Mouse (Mus musculus) thymus, postnatal 36 days (tissue): ENCODE measurements at regions not wholly inside any gene's neighbourhood (a gene's known extent, or its start where the extent isn't known, plus 50 kb on each side); places are given as distances from the start of the nearest gene placed in this dataset.

ENCODE experiments used
- DNase-seq, 2 experiments: peaks; one replicate each; pipeline ENCODE4 v3.0.0; 2022; ENCODE audit warnings: mixed read lengths in 2 of 2

DNA sequence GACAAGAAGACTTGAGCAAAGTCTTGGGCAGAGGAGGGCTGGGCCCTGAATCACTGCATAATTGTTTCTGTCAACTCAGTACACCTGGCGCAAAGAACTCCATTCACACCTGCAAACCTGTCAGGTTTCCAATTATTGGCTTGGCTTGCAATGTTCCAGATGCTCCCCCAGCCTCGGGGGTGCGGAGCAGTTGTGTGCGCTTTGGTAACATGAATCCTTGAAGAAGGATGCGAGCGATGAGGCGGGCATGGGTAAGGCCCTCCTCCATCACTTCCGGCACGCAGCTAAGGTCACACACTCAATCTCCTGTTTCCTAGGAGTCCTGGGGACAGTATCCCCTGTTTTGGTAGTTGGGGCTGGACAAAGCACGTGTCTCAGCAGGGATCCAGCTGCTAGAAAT is 81.6 kb upstream of the Pcdh8 start:
- DNase-seq: no peak

DNA sequence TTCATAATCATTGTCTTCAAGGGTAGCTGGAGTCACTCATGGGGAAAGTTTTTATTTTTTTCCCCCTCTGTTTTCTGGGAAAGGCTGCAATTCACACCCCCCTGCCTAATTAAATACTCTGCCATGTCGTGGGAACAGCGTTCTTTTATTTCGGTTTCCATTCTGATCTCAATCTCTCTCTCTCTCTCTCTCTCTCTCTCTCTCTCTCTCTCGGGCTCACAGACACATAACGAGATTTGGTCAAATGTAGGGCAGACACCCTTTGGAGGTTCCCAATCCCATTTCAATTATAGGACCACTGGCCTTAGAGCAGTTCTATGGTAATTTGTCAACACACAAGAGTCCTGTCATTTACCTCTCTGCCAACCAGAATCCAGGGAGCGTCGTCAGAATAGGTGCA is 80.7 kb upstream of the Pcdh8 start:
- no peak for DNase-seq

DNA sequence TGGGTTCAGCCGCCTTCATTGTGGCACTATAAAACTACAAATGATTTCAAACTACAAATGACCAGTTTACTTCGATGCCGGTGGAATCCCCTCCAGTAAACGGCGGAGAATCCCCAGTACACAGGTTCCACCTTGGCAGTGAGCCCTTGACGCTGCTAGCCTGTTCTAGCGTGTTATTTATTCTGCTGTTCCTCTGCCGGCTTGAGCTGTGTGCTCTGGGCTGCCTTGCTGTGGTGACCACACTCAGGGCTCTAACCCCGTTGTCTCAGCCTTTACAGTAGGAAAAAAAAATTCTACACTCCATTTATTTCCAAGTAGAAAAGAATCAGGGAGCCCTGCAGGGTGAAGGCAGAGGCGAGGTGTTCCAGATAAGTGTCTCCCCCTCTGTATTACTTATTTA is 80.1 kb upstream of the Pcdh8 start:
- no peak for DNase-seq

DNA sequence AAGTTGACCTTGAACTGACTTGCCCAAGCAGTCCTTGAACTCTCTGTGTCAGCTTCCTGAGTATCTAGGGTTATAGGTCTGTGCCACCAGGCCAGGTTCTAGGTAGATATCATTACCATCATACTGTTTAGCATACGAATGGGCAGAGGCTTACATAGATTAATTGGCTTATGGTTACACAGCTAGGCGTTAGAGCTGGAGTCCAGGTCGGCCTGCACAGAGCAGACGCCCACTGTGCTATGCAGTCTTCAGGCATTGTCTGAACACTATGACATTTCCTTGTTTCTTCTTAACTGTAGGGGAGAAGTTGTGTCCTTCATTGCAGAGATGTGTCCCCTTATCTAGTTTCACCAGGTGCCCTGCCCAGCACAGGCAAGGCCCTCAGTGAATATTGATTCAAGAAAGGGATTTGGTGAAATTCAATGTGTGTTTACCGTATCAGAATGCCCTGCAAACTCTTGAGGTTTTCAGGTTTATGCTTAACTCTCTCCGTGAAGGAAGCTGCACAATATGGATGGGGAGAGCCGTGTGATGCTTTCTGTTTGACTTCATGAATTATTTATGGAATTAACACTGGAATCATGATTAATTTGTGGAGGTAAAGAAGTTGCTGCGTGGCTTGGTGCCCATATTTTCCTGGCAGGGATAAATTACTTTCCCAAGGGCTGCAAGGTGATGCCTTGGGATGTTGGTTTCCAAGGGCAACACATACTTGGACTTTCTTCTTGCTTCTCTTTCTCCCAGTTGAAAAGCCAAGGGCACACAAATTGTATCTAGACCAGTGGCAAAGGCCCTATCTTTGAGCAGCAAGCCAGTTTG is 78.7 kb upstream of the Pcdh8 start:
- no peak for DNase-seq

DNA sequence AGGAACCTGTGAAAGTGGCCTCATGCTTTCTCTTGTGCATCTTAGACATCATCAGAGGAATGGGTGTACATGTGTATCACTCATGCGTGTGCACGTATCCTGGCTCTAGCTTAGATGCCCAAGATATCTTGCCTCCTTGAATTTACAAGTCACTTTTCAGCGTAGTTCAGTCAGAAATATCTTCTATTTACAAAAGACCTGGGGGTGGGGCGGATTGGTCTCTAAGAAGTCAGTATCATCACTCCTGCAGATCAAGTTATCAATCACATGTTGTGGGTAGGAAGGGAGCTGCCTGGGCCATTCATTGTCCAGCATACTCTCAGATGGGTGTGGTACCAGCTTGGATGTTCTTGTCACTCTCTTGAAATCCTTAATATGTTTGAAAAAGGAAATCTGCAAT is 77.0 kb upstream of the Pcdh8 start:
- no peak for DNase-seq

DNA sequence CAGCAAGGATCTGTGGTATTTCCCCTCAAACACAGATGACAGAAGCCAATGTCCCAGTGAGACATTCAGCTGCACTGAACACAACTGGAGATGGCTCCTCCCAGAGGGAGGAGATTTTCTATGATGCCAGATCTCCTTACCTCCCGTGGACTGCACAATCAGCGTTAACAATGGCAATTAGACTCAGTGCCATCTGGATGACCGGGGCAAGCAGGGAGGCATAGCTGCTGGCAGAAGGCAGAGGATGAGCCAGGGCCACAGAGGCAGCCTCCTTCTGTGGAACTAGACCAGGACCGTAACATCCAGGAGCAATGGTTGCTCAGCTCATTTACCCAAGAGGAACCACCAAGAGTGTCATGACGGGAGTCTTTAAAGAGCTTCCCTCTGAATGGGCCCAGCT is 73.2 kb upstream of the Pcdh8 start:
- no peak for DNase-seq

DNA sequence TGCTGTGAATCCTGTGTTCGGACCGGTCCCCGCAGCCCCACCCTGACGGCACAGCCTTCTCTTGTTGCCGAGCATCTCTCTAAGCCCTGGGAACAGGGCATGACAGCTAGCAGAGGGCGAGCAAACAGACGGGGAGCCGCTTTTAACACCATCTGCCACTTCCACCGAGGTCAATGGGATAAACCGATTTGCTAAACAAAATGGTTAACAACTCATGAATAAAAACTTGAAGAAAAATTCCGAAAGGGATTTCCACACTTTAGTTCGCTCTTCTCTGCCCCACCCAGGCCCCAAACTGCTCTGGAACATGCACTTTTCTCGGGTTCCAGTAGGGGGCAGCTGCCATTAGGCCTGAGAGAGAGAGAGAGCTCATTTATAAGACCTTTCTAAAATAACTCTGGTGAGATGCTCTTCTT is 72.0 kb upstream of the Pcdh8 start:
- DNase-seq: no peak

DNA sequence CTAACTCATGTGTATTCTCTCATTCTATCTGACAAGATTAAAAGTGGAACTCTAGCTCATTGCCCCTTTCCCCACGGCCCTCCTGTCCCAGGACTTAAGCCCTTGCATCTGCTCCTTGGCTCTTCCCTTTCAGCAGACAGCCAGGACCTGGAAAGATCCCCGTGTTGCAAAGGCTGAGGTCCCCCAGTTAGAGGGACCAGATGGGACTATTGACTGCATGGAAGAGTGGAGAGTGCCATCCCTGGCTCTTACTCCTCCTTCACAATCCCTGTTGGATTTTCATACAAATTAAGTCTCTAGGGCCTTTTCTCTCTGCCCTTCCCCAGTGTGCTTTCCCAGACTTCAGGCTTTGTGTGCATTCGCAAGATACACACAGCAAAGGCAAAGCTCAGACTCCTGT is 71.6 kb upstream of the Pcdh8 start:
- no peak for DNase-seq

DNA sequence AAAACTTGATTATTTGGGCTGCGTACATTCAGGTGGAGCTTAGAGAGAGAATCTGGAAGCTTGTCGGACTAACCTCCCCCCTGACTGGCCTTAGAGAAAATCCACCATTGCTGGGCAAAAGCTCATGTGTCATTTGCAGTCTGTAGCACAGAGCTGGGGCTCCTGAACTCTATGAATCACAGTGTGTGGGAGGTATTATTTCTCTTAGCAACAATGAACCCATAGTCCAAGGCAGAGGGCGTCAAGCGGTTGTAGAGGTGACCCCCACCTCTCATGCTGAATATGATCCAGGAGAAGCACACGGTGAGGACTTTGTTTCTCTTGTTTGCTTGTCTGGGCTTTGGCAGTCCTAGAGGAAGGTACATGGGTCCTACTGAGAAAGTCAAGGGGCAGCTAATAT is 66.0 kb upstream of the Pcdh8 start:
- DNase-seq: no peak

DNA sequence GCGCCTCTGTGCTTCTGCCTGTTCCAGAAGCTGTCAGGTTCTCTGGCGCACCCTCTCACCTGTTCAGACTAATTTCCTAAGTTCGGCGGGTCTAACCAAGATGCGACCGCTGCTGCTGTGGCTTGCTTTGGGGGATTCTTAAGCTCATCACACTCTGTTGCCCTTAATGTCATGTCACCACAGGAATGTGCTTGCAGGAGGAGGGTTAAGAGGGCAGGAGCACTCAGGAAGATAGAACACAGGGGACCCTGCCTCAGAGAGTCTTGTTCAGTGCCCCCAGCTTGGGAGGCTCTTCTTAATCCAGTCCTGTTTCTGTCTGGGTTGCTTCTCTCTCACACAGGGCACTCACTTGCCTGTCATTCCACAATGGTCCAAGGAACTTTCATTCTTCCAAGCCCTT is 65.1 kb upstream of the Pcdh8 start:
- no peak for DNase-seq

DNA sequence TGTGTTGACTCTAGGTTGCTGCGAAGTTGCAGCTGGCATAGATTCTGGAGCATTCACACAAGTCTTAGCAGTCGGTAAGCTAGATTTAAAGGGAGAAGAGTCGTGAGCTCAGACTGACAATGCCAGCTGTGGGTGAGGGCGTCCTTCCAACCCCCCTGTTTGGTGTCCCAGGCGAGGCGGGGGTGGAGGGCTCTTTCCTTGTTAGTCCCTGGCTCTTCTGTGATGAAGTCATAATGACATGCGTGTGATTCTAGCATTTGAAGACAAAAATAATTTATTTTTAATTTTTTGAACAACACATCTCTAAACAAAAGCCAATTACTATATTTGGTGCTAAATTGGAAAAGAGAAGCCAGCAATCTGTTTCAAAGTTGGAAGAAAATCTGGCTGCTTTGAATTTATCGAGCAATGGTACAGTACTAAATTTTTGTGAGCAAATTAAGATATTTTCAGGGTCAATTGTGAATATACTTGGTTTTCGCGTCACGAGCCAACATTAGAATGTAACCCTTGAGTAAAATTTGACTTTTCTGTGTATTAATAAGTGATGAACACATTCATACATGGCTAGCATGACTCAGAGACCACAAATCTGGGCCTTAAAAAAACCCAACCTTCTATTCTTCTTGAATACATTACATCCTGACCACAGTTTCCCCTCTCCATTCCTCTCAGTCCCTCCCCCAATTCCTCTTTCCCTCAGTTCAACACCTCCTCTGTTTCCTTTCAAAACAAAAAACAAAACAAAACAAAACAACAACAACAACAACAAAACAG is 53.7 kb upstream of the Pcdh8 start:
- no peak for DNase-seq

DNA sequence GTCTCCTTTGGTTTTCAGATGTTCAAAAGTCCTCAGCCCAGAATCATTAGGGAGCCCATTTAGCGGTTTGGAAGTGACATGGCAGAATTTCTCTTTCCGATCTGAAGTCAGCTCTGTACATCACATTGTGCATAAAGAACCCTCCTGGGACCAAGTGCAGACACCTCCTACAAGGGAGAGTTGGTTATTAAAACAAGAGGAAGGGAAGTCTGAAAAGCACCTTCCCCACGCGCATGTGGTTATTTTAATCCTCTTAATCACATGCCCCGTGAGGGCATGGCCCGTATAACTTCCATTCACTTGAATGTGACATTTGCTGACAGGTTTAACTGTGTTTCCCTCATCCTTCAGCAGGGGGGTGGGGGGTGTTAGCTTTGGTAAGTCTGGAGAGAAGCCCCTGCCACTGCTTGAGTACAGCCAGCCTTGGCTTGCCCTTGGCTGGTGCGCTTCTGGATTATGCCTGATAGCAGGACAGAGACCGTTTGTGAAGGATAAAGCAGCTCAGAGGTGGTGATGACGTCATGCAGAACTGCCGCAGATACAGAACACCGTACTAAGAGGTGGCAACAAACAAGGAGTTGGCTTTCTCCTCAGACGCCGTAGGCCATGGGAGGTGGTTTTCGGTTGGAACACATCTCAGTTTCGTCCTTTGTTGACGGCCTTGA is 51.5 kb upstream of the Pcdh8 start:
- DNase-seq: no peak

DNA sequence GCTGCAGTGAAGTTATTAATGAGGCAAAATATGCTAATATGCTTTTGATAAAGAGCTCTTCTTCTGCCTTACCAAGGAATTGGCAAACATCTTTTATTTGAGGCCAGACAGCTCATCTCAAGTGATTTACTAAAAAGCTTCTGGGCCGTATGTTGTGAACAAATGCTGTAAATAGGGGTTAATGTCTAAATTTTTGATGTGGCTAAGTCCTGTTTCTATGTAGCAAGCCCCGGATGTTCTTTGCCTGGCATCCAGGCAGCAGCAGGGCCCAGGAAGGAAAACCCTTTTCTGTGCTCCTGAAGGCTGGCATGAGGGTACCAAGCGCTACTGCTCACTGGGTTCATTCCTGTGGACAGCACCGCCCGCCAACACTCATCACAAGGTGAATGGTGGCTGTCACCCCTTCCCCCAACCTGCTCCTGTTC is 50.9 kb upstream of the Pcdh8 start:
- no peak for DNase-seq

DNA sequence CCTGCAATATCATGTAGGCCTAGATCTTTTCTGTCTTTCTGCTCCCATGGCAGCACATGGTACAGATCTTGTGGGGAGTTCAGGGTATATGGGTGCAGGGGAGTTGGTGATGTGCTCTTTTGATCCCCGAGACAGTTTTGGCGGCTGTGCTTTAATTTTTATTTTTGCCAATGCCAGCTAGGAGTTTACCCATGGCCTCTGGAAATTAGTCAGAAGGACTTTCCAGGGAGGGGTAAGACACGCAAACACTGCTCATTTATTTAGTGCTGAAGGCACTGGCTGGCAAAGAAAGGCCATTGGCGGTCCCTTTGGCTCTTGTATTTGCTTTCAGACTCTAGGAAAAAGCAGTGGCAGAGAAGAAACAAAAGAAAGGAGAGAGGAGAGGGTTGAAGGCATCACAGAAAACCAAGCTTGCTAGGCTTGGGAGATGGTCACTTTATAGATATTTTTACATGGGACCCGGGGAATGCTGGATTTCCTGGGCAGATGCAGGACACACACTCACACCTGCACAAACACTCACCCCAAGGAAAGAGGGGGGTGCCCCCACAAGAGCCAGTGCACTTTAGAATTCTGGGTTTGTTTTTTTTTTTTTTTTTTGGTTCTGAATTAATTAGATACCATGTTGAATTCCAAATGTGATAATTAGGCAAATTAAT is 50.4 kb upstream of the Pcdh8 start:
- no peak for DNase-seq
